Mouse (Mus musculus): Measurements from ENCODE around the gene Sppl2b.
A peak's percentile ranks its signal among the peaks of the same experiment; 100 is the strongest.
"Not testable (repeated sequence)": the region's sequence is repeated elsewhere in the genome, so short reads cannot be mapped to it uniquely, and the experiment has no call there.

Sppl2b gene

GRCm38 (mm10) chr10:80823847-80824643 lies 31.0 kb upstream of the Sppl2b start:
- no peak for DNase-seq (ENCODE audit: low spot score in 2 of 2)

- no peak for DNase-seq (ENCODE audit: low spot score in 2 of 2)
Measured at GRCm38 (mm10) chr10:80824827-80825226, 30.2 kb upstream of the Sppl2b start.

GRCm38 (mm10) chr10:80826151-80827062 lies 28.7 kb upstream of the Sppl2b start, which contains the start of gene Oaz1:
Gene Oaz1, plus strand, starts transcription at chr10:80826656.
- peak; percentile 94 to 99 for DNase-seq (ENCODE audit: low spot score in 2 of 2)

- DNase-seq (ENCODE audit: low spot score in 2 of 2) = no peak
Measured at GRCm38 (mm10) chr10:80827063-80827869, 27.8 kb upstream of the Sppl2b start.

- no peak for DNase-seq (ENCODE audit: low spot score in 2 of 2)
Measured at GRCm38 (mm10) chr10:80827870-80828420, 27.1 kb upstream of the Sppl2b start.

- DNase-seq (ENCODE audit: low spot score in 2 of 2) = not testable (repeated sequence)
Measured at GRCm38 (mm10) chr10:80828587-80828986, 26.5 kb upstream of the Sppl2b start.

- DNase-seq (ENCODE audit: low spot score in 2 of 2) = no peak
Measured at GRCm38 (mm10) chr10:80829359-80830278, 25.5 kb upstream of the Sppl2b start.

GRCm38 (mm10) chr10:80831136-80831535 lies 23.9 kb upstream of the Sppl2b start:
- no peak for DNase-seq (ENCODE audit: low spot score in 2 of 2)

GRCm38 (mm10) chr10:80832818-80833217 lies 22.3 kb upstream of the Sppl2b start:
- DNase-seq (ENCODE audit: low spot score in 2 of 2) = no peak

GRCm38 (mm10) chr10:80835617-80836016 lies 19.5 kb upstream of the Sppl2b start:
- no peak for DNase-seq (ENCODE audit: low spot score in 2 of 2)

- DNase-seq (ENCODE audit: low spot score in 2 of 2) = no peak
Measured at GRCm38 (mm10) chr10:80836949-80837379, 18.1 kb upstream of the Sppl2b start.

- no peak for DNase-seq (ENCODE audit: low spot score in 2 of 2)
Measured at GRCm38 (mm10) chr10:80837827-80838226, 17.2 kb upstream of the Sppl2b start.

GRCm38 (mm10) chr10:80838346-80838912 lies 16.6 kb upstream of the Sppl2b start:
- no peak for DNase-seq (ENCODE audit: low spot score in 2 of 2)

- no peak for DNase-seq (ENCODE audit: low spot score in 2 of 2)
Measured at GRCm38 (mm10) chr10:80839848-80840247, 15.2 kb upstream of the Sppl2b start.

- DNase-seq (ENCODE audit: low spot score in 2 of 2) = no peak
Measured at GRCm38 (mm10) chr10:80841685-80842084, 13.4 kb upstream of the Sppl2b start.

GRCm38 (mm10) chr10:80842334-80842733 lies 12.7 kb upstream of the Sppl2b start:
- no peak for DNase-seq (ENCODE audit: low spot score in 2 of 2)

- no peak for DNase-seq (ENCODE audit: low spot score in 2 of 2)
Measured at GRCm38 (mm10) chr10:80843087-80843930, 11.8 kb upstream of the Sppl2b start.

- DNase-seq (ENCODE audit: low spot score in 2 of 2) = no peak
Measured at GRCm38 (mm10) chr10:80843931-80844547, 11.0 kb upstream of the Sppl2b start, which contains the start of gene Lingo3. Gene Lingo3, minus strand, starts transcription at chr10:80844039.

Data from urinary bladder, adult 18-20 months (tissue).